ENCODE assay signal across 8 mouse cellular contexts in the genomic region with DNA sequence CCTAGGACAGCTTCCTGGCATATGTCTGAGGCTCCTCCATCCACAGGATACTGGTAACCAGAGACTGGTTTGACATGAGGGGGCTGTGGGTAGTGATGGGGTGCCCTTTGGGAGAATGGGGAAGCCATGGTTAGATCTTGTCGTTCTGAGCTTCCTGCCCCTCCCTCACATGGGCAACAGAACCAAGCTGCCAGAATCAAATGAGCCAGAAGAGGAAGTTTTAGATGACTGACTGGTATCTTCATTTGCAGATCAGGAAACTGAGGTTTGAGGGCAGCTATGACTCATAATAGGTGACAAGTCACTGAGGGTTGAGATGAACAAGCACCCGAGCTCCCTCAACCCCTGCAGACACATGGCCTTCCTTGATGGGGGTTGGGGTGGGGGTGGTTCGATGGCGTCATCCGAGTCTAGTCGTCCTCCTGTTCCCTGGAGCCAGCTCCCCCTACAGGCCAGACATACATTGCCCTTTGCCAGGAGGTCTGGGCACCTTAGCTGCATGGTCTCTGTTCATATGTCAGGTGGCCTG.
A peak's percentile ranks its signal among the peaks of the same experiment; 100 is the strongest.
DNase-seq lines count a peak whose midpoint lies in the region; ATAC-seq and TF ChIP-seq lines count a peak whose summit lies in the region.

No protein-coding gene starts in this region.

- no peak overlapping the region for H3K4me3 ChIP-seq in cerebellum, adult 2 months (replicated peaks; ENCODE audit: insufficient read depth, low read depth, low read length)
- no peak overlapping the region for H3K4me3 ChIP-seq in midbrain, embryonic 16.5 days (ENCODE audit: low read depth, low read length)
- H3K4me3 ChIP-seq in midbrain, embryonic 11.5 days (ENCODE audit: low read depth, low read length), result no peak overlapping the region
- no peak overlapping the region for H3K4me3 ChIP-seq in hindbrain, embryonic 13.5 days

- TF ChIP-seq POLR2A in cerebellum, adult 2 months (IDR thresholded peaks at IDR 0.05; ENCODE audit: borderline replicate concordance, insufficient read depth, low read length), result no peak

- intact Hi-C loops in heart, postnatal 36 days (cut with DNase I), result no loop called here

- DNase-seq in cerebellum, adult 2 months, result no peak
- no peak for DNase-seq in midbrain, embryonic 11.5 days (ENCODE audit: low spot score, missing footprints)
- peak; percentile 10 to 24 for DNase-seq in heart, postnatal 36 days
- peak; percentile 93 for DNase-seq in natural killer cell, adult 2 months (ENCODE audit: low spot score in 2 of 2)
- DNase-seq in ovary, postnatal 14 days (ENCODE audit: low spot score), result no peak

- peak; percentile 28; the same call in 1 of the 2 replicates for TF ChIP-seq CTCF in cerebellum, adult 2 months (IDR thresholded peaks at IDR 0.05; ENCODE audit: borderline replicate concordance, insufficient read depth, low read depth, low read length)

- H3K4me1 ChIP-seq in cerebellum, adult 2 months (ENCODE audit: control insufficient read depth, insufficient read depth, low read length), result no peaks in the 10 kb centered on the region
- peaks cover 6% of the 10 kb centered on the region; the same call in 1 of the 2 replicates for H3K4me1 ChIP-seq in midbrain, embryonic 16.5 days (ENCODE audit: control insufficient read depth, insufficient read depth, low read length)
- no peaks in the 10 kb centered on the region for H3K4me1 ChIP-seq in midbrain, embryonic 11.5 days (ENCODE audit: control insufficient read depth, insufficient read depth, low read length)
- peaks cover 11% of the 10 kb centered on the region for H3K4me1 ChIP-seq in hindbrain, embryonic 13.5 days (replicated peaks)

- no peak overlapping the region for H3K9ac ChIP-seq in midbrain, embryonic 16.5 days (ENCODE audit: low read depth, low read length)
- no peak overlapping the region for H3K9ac ChIP-seq in midbrain, embryonic 11.5 days (ENCODE audit: low read length)
- no peak overlapping the region for H3K9ac ChIP-seq in hindbrain, embryonic 13.5 days

- H3K36me3 ChIP-seq in midbrain, embryonic 16.5 days (ENCODE audit: control insufficient read depth, insufficient read depth, low read length), result no peaks in the 10 kb centered on the region
- no peaks in the 10 kb centered on the region for H3K36me3 ChIP-seq in midbrain, embryonic 11.5 days (ENCODE audit: control insufficient read depth, insufficient read depth, low read length)
- H3K36me3 ChIP-seq in hindbrain, embryonic 13.5 days, result no peaks in the 10 kb centered on the region

- WGBS in cerebellum, adult 2 months, result 56% methylated on average over 6 of the region's 6 CpGs
- WGBS in midbrain, embryonic 16.5 days, result 55% methylated on average over 6 of the region's 6 CpGs
- 63% methylated on average over 6 of the region's 6 CpGs for WGBS in midbrain, embryonic 11.5 days
- WGBS in hindbrain, embryonic 13.5 days, result 57% methylated on average over 6 of the region's 6 CpGs

- no peak overlapping the region for H3K4me2 ChIP-seq in midbrain, embryonic 16.5 days (ENCODE audit: low read length)
- H3K4me2 ChIP-seq in midbrain, embryonic 11.5 days, result no peak overlapping the region
- no peak overlapping the region for H3K4me2 ChIP-seq in hindbrain, embryonic 13.5 days

- H3K27me3 ChIP-seq in cerebellum, adult 2 months (ENCODE audit: control insufficient read depth, insufficient read depth, low read length), result no peaks in the 10 kb centered on the region
- no peaks in the 10 kb centered on the region for H3K27me3 ChIP-seq in midbrain, embryonic 16.5 days (ENCODE audit: control insufficient read depth, insufficient read depth, low read depth, low read length)
- no peaks in the 10 kb centered on the region for H3K27me3 ChIP-seq in midbrain, embryonic 11.5 days (ENCODE audit: control insufficient read depth, insufficient read depth, low read length)
- H3K27me3 ChIP-seq in hindbrain, embryonic 13.5 days, result peaks cover 12% of the 10 kb centered on the region; the same call in 1 of the 2 replicates

- no peak overlapping the region for H3K27ac ChIP-seq in cerebellum, adult 2 months (ENCODE audit: insufficient read depth, low read length)
- H3K27ac ChIP-seq in midbrain, embryonic 16.5 days (ENCODE audit: low read length), result peak overlapping the region; percentile 29; the same call in 1 of the 2 replicates
- H3K27ac ChIP-seq in midbrain, embryonic 11.5 days (ENCODE audit: low read depth, low read length), result no peak overlapping the region
- no peak overlapping the region for H3K27ac ChIP-seq in hindbrain, embryonic 13.5 days

- H3K9me3 ChIP-seq in midbrain, embryonic 16.5 days (replicated peaks; ENCODE audit: control insufficient read depth, low read length, poor library complexity, severe bottlenecking), result no peaks in the 10 kb centered on the region
- H3K9me3 ChIP-seq in midbrain, embryonic 11.5 days (ENCODE audit: control insufficient read depth, low read length), result no peaks in the 10 kb centered on the region
- H3K9me3 ChIP-seq in hindbrain, embryonic 13.5 days, result no peaks in the 10 kb centered on the region

- no peak for ATAC-seq in cerebellum, adult (ENCODE audit: insufficient number of reproducible peaks, low FRiP score, low TSS enrichment)
- no peak for ATAC-seq in midbrain, embryonic 16.5 days
- no peak for ATAC-seq in midbrain, embryonic 11.5 days (ENCODE audit: low FRiP score)
- no peak for ATAC-seq in hindbrain, embryonic 13.5 days (ENCODE audit: low FRiP score)

Comparison
In these comparisons a context has a peak if more than half of its experiments do, and no peak if none do; other contexts are left out.
1. DNase-seq: peak in heart, postnatal 36 days (2 of 2) and natural killer cell, adult 2 months (2 of 2); none in cerebellum, adult 2 months (0 of 2), midbrain, embryonic 11.5 days (single experiment) and ovary, postnatal 14 days (single experiment).